Mouse (Mus musculus): ENCODE measurements around the gene Clstn3. TPM values are rescaled to one million over a fixed set of nuclear protein-coding genes. Genes with fewer than 3 reads are reported as not detected.
"Not testable (repeated sequence)": the region's sequence is repeated elsewhere in the genome, so short reads cannot be mapped to it uniquely, and the experiment has no call there.

Clstn3 gene
- polyA plus RNA-seq, 1 experiment from 2014 or later, result 0.31 TPM

DNA sequence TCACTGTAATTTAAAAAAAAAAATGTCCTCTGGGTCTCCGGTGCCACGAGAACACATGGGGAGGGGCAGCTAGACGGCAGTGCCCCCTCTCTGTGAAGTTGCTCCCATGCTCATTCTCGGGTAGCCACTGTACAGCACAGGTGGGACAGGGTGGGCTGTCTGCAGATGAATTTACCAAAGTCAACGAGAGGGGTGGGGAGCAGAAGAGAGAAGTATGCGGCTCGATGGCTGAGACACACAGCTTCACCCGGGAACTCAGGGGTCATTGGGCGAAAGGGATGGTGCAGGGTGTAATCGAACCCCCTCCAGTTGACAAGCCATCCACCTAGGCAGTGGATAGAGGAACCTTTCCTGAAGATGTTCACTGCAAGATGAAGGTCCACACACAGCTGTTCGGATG lies 12.2 kb upstream of the Clstn3 start:
- Histone ChIP-seq H3K36me3 (ENCODE audit: insufficient read depth, low read length) (no peaks in the 10 kb centered on the region), H3K9ac (replicated peaks; ENCODE audit: low read depth) (no peak overlapping the region), H3K27me3 (replicated peaks; ENCODE audit: insufficient read depth, low read length) (no peaks in the 10 kb centered on the region), H3K9me3 (ENCODE audit: low read length) (no peaks in the 10 kb centered on the region), H3K27ac (ENCODE audit: low read length) (no peak overlapping the region), H3K4me3 (ENCODE audit: low read depth, low read length) (no peak overlapping the region), H3K4me2 (replicated peaks; ENCODE audit: low read depth, low read length) (no peak overlapping the region), H3K4me1 (ENCODE audit: insufficient read depth, low read depth, low read length) (peaks cover 2% of the 10 kb centered on the region; the same call in 1 of the 2 replicates)
- WGBS, result 76% methylated on average over 11 of the region's 11 CpGs
- no peak for TF ChIP-seq CTCF (IDR thresholded peaks at IDR 0.05)
- TF ChIP-seq EP300 (IDR thresholded peaks at IDR 0.05), result no peak
- ATAC-seq, result no peak
- DNase-seq (ENCODE audit: low spot score), result no peak

DNA sequence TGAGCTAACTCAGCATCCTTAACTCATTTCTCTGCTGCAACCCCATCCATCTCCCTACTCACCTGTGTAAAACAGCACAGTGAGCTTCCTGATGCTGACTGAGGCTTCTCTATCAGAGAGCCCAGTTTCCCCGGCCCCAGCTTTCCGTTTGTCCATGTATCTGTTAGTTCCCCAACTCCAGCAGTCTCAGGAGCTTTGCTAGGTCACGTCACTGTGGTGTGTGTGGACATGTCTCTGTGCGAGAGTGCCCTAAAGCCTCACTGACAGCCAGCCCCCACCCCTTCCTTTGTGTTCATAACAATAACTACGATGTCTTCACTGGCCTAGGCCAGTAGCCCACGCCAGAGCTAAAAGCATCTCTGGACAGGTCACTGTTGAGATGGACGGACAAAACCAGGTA lies 11.6 kb upstream of the Clstn3 start:
- ATAC-seq, result no peak
- TF ChIP-seq EP300 (IDR thresholded peaks at IDR 0.05) (no peak), CTCF (IDR thresholded peaks at IDR 0.05) (no peak)
- 79% methylated on average over 7 of the region's 7 CpGs for WGBS

DNA sequence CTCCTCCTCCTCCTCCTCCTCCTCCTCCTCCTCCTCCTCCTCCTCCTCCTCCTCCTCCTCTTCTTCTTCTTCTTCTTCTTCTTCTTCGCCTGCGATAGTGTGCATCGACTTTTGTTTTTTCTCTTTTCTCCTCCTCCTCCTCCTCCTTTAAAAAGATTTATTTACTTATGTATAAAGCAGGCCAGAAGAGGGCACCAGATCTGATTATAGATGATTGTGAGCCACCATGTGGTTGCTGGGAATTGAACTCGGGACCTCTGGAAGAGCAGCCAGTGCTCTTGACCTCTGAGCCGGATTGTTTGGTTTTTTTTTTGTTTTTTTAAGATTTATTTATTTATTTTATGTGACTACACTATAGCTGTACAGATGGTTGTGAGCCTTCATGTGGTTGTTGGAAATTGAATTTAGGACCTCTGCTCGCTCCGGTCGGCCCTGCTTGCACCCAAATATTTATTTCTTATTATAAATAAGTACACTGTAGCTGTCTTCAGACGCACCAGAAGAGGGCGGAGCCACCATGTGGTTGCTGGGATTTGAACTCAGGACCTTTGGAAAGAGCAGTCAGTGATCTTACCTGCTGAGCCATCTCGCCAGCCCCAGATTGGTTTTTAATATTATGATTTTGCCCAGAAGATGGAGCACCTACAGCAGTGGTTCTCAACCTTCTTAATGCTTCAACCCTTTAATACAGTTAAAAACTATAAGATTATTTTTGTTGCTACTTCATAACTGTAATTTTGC lies 10.9 kb upstream of the Clstn3 start:
- H3K9ac ChIP-seq (replicated peaks; ENCODE audit: low read depth); H3K27ac ChIP-seq (ENCODE audit: low read length); H3K4me2 ChIP-seq (replicated peaks; ENCODE audit: low read depth, low read length); H3K27me3 ChIP-seq (replicated peaks; ENCODE audit: insufficient read depth, low read length); H3K4me3 ChIP-seq (ENCODE audit: low read depth, low read length); H3K36me3 ChIP-seq (ENCODE audit: insufficient read depth, low read length); ATAC-seq; H3K4me1 ChIP-seq (ENCODE audit: insufficient read depth, low read depth, low read length); H3K9me3 ChIP-seq (ENCODE audit: low read length); DNase-seq (ENCODE audit: low spot score): not testable (repeated sequence)
- WGBS, result 82% methylated on average over 8 of the region's 11 CpGs

More for the DNA sequence above, 11.6 kb upstream of the Clstn3 start:
- peaks cover 2% of the 10 kb centered on the region; the same call in 1 of the 2 replicates for H3K4me1 ChIP-seq (ENCODE audit: insufficient read depth, low read depth, low read length)
- H3K9ac ChIP-seq (replicated peaks; ENCODE audit: low read depth), result no peak overlapping the region
- DNase-seq (ENCODE audit: low spot score), result no peak
- H3K9me3 ChIP-seq (ENCODE audit: low read length), result no peaks in the 10 kb centered on the region
- no peak overlapping the region for H3K27ac ChIP-seq (ENCODE audit: low read length)
- no peak overlapping the region for H3K4me2 ChIP-seq (replicated peaks; ENCODE audit: low read depth, low read length)
- no peaks in the 10 kb centered on the region for H3K36me3 ChIP-seq (ENCODE audit: insufficient read depth, low read length)
- H3K27me3 ChIP-seq (replicated peaks; ENCODE audit: insufficient read depth, low read length), result no peaks in the 10 kb centered on the region
- H3K4me3 ChIP-seq (ENCODE audit: low read depth, low read length), result no peak overlapping the region

GRCm38 (mm10) chr6:124474621-124475020 lies 10.0 kb upstream of the Clstn3 start:
- no peak for ATAC-seq
- Histone ChIP-seq H3K4me3 (ENCODE audit: low read depth, low read length) (no peak overlapping the region), H3K36me3 (ENCODE audit: insufficient read depth, low read length) (no peaks in the 10 kb centered on the region), H3K27me3 (replicated peaks; ENCODE audit: insufficient read depth, low read length) (no peaks in the 10 kb centered on the region), H3K9ac (replicated peaks; ENCODE audit: low read depth) (no peak overlapping the region), H3K27ac (ENCODE audit: low read length) (no peak overlapping the region), H3K4me2 (replicated peaks; ENCODE audit: low read depth, low read length) (no peak overlapping the region), H3K9me3 (ENCODE audit: low read length) (no peaks in the 10 kb centered on the region), H3K4me1 (ENCODE audit: insufficient read depth, low read depth, low read length) (peaks cover 2% of the 10 kb centered on the region; the same call in 1 of the 2 replicates)
- DNase-seq (ENCODE audit: low spot score), result no peak
- 76% methylated on average over 11 of the region's 11 CpGs for WGBS
- TF ChIP-seq CTCF (IDR thresholded peaks at IDR 0.05) (no peak), EP300 (IDR thresholded peaks at IDR 0.05) (no peak)

DNA sequence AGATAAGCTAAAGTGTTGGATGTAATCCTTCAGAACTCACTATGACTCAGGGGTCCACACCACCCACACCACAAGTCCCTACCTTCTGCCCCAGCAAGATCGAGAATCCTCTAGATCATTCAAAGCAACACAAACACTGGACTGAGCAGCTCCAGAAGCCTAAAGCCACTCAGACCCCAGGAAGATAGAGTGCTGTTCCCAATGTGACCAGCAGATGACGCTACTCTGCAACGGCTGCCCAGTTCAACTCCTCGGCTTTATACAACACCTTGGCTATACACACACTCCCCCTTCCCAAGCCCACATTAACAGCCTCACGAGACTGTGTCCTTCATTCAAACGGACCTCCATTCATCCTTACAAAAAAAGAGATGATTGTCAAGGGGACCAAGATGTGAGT lies 8.2 kb upstream of the Clstn3 start:
- DNase-seq (ENCODE audit: low spot score) (peak; percentile 21), ATAC-seq (no peak)
- 32% methylated on average over 6 of the region's 6 CpGs for WGBS
- H3K4me2 ChIP-seq (replicated peaks; ENCODE audit: low read depth, low read length), result no peak overlapping the region
- no peaks in the 10 kb centered on the region for H3K9me3 ChIP-seq (ENCODE audit: low read length)
- no peak overlapping the region for H3K9ac ChIP-seq (replicated peaks; ENCODE audit: low read depth)
- H3K36me3 ChIP-seq (ENCODE audit: insufficient read depth, low read length), result no peaks in the 10 kb centered on the region
- no peaks in the 10 kb centered on the region for H3K27me3 ChIP-seq (replicated peaks; ENCODE audit: insufficient read depth, low read length)
- no peak overlapping the region for H3K27ac ChIP-seq (ENCODE audit: low read length)
- no peak for TF ChIP-seq EP300 (IDR thresholded peaks at IDR 0.05)
- TF ChIP-seq CTCF (IDR thresholded peaks at IDR 0.05), result peak; percentile 70
- peaks cover 1% of the 10 kb centered on the region; the same call in 1 of the 2 replicates for H3K4me1 ChIP-seq (ENCODE audit: insufficient read depth, low read depth, low read length)
- no peak overlapping the region for H3K4me3 ChIP-seq (ENCODE audit: low read depth, low read length)

DNA sequence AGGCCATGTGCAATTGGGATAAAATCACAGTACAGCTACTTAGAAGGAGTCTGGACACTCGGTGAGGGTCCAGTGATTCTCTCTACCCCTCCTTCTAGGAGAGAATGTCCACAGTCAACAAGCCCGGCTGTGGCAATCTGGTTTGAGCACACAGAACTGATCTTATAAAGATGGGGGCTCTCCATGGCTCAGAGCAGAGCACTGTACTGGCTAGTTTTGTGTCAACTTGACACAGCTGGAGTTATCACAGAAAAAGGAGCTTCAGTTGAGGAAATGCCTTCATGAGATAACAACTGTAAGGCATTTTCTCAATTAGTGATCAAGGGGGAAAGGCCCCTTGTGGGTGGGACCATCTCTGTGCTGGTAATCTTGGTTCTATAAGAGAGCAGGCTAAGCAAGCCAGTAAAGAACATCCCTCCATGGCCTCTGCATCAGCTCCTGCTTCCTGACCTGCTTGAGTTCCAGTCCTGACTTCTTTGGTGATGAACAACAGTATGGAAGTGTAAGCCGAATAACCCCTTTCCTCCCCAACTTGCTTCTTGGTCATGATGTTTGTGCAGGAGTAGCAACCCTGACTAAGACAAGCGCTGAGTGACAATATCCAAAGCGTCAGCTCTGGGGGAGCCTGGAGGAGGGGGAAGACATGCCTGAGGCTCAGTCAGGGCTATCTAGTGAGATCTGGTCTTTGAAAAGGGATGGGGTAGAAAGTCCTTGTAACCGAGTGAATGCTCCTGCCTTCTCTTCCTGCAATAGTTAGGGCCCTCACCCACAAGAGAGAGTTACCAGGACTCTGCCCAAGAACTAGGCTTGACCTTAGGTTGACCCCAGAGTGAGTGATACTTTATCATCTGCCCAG lies 7.4 kb upstream of the Clstn3 start:
- not testable (repeated sequence) for ATAC-seq; H3K27me3 ChIP-seq (replicated peaks; ENCODE audit: insufficient read depth, low read length); H3K4me1 ChIP-seq (ENCODE audit: insufficient read depth, low read depth, low read length); H3K4me2 ChIP-seq (replicated peaks; ENCODE audit: low read depth, low read length); H3K9ac ChIP-seq (replicated peaks; ENCODE audit: low read depth); H3K36me3 ChIP-seq (ENCODE audit: insufficient read depth, low read length); H3K4me3 ChIP-seq (ENCODE audit: low read depth, low read length); H3K9me3 ChIP-seq (ENCODE audit: low read length); DNase-seq (ENCODE audit: low spot score); H3K27ac ChIP-seq (ENCODE audit: low read length)
- 69% methylated on average over 6 of the region's 6 CpGs for WGBS

Measured in lung, postnatal 0 days (tissue).